Mouse (Mus musculus): Measurements from ENCODE around the gene Prr29. TPM values are rescaled to one million over a fixed set of nuclear protein-coding genes. Genes with fewer than 3 reads are reported as not detected.
"Not testable (repeated sequence)": the region's sequence is repeated elsewhere in the genome, so short reads cannot be mapped to it uniquely, and the experiment has no call there.

Gene Prr29
- not detected for total RNA-seq (2021)

- DNase-seq (ENCODE audit: low spot score in 2 of 2): no peak
- intact Hi-C loops (cut with DNase I): loop anchor here (5.0 kb wide), 1 partner anchor 33 kb away; no protein-coding TSS in a partner anchor
Observed at GRCm38 (mm10) chr11:106365366-106365765, at the start of gene Prr29. TSS of gene Prr29 (plus strand) at chr11:106365472.

- DNase-seq (ENCODE audit: low spot score in 2 of 2): no peak
- intact Hi-C loops (cut with DNase I): no loop called here
Observed at GRCm38 (mm10) chr11:106316416-106316815, 48.9 kb upstream of the Prr29 start.

GRCm38 (mm10) chr11:106317801-106318200, 47.5 kb upstream of the Prr29 start:
- intact Hi-C loops (cut with DNase I): no loop called here
- DNase-seq (ENCODE audit: low spot score in 2 of 2): no peak

DNA sequence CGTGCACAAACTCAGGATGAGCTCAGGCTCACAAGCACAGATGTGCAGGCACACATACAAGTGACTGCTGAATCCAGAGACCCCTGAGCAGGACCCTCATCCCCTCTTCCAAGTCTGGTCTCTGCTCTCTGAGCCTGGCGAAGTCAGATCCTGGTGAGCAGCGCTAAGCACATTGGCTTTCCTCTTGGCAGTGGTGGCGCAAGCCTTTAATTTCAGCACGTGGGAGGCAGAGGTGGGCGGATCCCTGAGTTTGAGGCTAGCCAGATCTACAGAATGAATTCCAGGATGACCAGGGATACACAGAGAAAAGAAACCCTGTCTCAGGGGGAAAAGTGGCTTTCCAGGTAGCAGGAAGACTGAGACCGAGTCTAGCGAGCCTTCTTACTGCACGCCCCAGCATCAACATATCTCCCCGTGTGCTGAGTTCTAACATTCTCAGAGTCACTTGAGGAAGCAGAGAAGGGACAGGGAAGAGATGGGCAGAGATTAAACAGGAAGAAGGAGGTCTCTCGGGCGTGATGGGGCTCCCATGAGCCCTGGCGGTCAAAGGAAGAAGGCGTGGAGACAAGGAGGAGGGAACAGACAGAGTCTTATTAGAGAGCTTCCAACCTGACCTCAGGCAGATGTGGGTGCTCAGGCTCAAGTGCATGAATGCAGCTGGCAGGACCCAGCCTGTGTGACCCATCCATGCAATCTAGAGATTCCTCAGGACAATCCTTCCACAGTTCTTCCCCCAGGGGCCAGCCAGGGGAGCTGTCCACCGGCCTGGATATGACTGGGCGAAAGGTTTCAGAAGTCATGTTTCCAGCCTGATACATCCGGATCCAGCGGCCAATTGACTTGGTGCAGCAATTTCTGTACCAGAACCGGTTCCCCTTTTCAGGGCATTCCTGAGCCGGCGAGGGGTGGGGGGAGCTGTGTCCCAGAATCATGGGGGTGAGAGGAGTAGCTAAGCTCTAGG, 46.6 kb upstream of the Prr29 start:
- intact Hi-C loops (cut with DNase I): no loop called here
- DNase-seq (ENCODE audit: low spot score in 2 of 2): peak in 1 of 2 experiments; percentile 23

DNA sequence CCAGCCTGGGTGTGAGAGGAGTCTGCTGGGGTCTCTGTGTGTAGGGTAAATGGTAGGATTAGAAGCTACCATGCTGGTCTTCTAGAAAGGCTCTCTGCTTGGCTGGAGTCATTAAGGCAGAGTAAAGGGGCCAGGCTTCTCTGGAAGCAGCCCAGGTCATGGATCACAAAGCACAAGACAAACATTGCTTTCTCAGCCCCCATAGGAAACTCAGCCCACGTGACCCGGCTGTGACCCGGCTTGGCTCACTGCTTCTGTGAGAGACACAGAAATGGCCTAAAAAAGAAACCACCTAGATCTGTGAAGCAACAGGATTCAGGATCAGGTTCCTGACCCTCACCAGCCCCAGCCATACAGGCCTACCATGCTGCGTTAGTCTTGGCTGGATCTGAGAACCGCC, 40.4 kb upstream of the Prr29 start:
- intact Hi-C loops (cut with DNase I): loop anchor here (5.0 kb wide), 1 partner anchor 57 kb away; no protein-coding TSS in a partner anchor
- DNase-seq (ENCODE audit: low spot score in 2 of 2): no peak

DNA sequence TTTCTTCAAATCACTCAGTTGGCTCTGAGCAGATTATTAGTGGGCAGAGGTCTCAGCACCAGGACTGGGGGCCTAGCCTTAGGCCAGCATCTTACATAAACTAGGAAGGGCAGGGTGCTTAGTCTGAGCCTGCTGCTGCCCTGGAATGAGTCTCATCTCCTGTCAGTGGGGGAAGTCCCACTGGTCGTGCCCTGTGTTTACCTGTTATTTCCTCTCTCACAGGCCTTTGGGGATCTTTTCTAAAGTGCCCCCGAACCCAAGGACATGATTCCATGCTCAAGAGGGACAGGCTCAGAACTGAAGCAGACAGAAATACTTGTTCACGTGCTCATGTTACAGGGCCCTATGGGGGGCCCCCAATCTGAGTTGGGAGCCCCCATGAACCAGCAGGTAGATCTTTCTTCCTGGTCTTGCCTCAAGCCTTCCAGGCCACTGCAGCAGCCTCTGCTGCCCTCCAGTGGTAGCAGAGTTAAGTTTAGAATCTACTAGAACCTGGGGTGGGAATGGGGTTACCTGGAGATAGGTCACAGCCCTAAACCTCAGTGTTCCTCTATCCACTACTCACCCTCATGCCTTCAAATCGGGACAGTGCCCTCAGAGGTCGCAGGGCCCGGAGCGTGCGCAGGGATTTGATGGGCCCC, 39.6 kb upstream of the Prr29 start:
- DNase-seq (ENCODE audit: low spot score in 2 of 2): peak; percentile 29 to 47
- intact Hi-C loops (cut with DNase I): loop anchor here (5.0 kb wide), 1 partner anchor 57 kb away; no protein-coding TSS in a partner anchor

DNA sequence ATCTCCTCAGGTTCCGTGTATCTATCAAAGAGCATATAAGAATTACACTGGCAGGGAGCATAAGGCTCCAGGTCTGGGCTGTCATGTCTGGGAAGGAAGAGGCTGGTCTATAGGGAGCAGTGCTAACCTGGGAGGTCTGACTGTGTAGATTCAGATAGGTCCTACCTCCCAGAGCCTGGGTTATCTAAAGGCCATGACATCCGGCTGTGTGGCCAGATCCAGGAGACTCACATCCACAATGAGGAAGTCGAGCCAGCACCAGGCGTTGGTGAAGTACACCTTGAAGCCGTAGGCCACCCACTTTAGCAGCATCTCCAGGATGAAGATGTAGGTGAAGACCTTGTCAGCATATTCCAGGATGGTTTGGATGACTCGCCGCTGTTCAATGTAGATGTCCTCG, 38.8 kb upstream of the Prr29 start:
- DNase-seq (ENCODE audit: low spot score in 2 of 2): no peak
- intact Hi-C loops (cut with DNase I): loop anchor here (5.0 kb wide), 1 partner anchor 56 kb away; no protein-coding TSS in a partner anchor

- DNase-seq (ENCODE audit: low spot score in 2 of 2): no peak
- intact Hi-C loops (cut with DNase I): loop anchor here (5.0 kb wide), 1 partner anchor 54 kb away; no protein-coding TSS in a partner anchor
Observed at GRCm38 (mm10) chr11:106328521-106328920, 36.8 kb upstream of the Prr29 start.

GRCm38 (mm10) chr11:106329128-106329527, 36.1 kb upstream of the Prr29 start:
- intact Hi-C loops (cut with DNase I): loop anchor here (5.0 kb wide), 1 partner anchor 53 kb away; no protein-coding TSS in a partner anchor

DNA sequence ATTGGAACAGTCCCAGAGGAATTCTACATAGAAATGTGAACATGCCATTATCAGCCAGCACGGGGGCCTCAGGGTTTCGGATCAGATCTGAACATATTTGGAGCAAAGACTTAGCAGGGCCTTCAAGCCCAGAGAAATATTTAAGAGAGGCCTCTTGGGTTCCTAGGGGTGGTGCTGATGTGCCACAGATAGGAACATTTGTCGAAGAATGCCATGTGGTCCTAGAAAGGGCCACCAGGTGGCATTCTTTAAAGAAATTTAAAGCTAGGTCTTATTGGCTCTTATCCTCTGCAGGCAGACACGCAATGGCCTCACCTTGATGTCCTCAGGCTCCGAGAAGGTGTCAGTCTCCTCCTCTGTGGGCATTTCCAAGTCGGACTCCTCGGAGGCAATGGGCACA, 35.6 kb upstream of the Prr29 start:
- intact Hi-C loops (cut with DNase I): loop anchor here (5.0 kb wide), 2 partner anchors 38 to 53 kb away; partner anchors contain the start of gene Prr29
- peak in 1 of 2 experiments; percentile 11 for DNase-seq (ENCODE audit: low spot score in 2 of 2)

More at GRCm38 (mm10) chr11:106329128-106329527, 36.1 kb upstream of the Prr29 start:
- DNase-seq (ENCODE audit: low spot score in 2 of 2): no peak

DNA sequence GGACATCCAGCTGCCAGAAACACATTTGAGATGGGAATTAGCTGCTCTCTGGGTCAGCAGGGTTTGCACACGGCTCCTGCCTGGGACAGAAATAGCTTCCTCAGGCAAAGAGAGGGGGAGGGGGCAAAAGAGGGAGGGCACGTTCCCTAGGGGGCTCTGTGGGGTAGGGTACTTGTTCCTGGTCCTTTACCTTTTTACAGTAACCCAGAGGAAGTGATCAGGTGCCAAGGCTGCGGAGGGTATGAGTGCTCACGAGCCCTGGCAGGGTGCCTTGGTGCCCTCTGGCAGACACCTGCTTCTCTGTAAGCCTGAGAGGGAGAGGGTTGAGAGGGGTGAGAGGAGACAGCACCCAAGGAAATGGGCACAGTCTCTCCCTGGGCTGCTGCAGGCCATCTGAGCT, 32.8 kb upstream of the Prr29 start:
- intact Hi-C loops (cut with DNase I): loop anchor here (5.0 kb wide), 1 partner anchor 35 kb away; the partner anchor contains the start of gene Prr29
- no peak for DNase-seq (ENCODE audit: low spot score in 2 of 2)

DNA sequence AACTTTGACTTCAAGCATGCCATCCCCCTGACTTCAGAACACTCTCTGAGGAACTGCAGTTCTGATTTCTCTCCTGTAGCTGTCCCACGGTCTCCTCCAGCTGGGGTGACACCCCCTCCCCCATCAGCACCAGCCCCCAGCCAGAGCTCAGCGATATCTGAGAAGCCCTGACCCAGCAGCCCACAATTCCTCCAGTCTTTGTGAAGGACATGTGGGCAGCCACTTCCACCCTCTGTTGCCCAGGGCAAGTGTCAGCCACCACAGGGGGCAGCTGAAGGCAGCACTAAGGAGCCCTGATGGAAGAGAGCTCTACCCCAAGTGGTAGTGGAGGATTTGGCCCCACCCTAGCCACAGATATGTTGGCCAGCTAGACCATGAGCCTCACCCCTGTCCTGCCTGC, 31.2 kb upstream of the Prr29 start:
- intact Hi-C loops (cut with DNase I): loop anchor here (5.0 kb wide), 1 partner anchor 33 kb away; the partner anchor contains the start of gene Prr29
- no peak for DNase-seq (ENCODE audit: low spot score in 2 of 2)

GRCm38 (mm10) chr11:106338029-106338428, 27.2 kb upstream of the Prr29 start:
- no peak for DNase-seq (ENCODE audit: low spot score in 2 of 2)
- intact Hi-C loops (cut with DNase I): no loop called here

DNA sequence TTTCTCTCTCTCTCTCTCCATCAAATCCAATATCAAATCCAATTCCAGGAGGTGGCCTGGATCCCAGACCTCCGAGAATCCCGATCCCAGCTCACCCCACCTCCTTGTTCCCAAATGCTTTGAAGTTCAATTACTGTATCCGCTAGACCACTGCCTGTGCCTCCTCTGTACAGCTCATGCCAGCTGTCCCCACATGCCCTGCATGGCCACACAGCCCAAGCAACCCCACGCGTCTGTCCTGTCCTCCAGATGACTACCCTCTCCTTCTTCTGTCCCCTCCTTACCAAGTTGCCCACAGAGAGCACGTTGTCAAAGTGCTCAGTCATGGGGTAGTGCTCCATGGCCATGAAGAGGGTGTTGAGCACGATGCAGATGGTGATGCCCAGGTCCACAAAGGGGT, 26.4 kb upstream of the Prr29 start:
- intact Hi-C loops (cut with DNase I): no loop called here
- no peak for DNase-seq (ENCODE audit: low spot score in 2 of 2)

GRCm38 (mm10) chr11:106339323-106339722, 25.9 kb upstream of the Prr29 start:
- DNase-seq (ENCODE audit: low spot score in 2 of 2); intact Hi-C loops (cut with DNase I): not testable (repeated sequence)

DNA sequence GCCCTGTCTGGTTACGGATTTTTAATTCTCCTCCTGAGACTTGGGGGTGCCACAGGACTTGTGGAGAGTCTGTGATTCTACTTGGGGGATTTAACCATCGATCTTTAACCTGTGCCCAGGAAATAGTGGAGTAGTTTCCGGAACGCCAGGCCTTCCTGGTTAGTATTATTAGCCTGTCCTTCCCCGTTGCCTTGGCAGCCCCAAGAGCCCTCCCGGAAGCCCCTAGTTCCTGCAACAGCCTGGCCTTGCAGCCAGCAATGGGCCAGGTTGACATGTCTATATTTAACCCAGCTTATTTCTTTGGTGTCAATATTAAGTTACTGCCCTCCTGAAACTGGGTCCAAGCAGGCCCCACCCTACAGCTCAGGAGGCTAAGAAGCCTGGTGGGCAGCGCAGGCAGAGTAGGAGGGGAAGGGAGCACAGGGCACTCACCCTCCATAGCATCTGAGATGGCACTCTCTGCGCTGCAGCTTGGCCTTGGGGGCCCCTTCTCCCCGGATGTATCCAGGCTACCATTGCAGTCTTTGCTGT, 24.2 kb upstream of the Prr29 start:
- intact Hi-C loops (cut with DNase I): no loop called here
- no peak for DNase-seq (ENCODE audit: low spot score in 2 of 2)

DNA sequence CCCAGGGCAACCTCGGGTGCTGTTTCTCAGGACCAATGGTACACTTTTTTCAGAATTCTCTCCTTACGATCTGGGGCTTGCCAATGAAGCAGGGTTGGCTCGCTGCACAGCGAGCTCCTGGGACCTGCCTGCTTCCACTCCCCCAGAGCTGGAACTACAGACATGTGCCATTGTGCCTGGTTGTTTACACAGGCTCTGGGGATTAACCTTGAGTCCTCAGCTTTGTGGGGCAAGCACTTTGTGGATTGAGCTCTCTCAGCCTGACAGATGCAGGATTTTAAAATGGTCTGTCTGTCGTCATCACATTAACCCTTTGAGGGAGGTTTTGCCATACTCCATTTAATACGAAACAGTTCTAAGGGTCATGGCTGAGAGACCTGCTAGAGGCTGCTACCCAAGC, 20.4 kb upstream of the Prr29 start:
- intact Hi-C loops (cut with DNase I): no loop called here

GRCm38 (mm10) chr11:106349772-106350171, 15.5 kb upstream of the Prr29 start:
- DNase-seq (ENCODE audit: low spot score in 2 of 2): no peak
- intact Hi-C loops (cut with DNase I): no loop called here

More for the DNA sequence above, 20.4 kb upstream of the Prr29 start:
- no peak for DNase-seq (ENCODE audit: low spot score in 2 of 2)

DNA sequence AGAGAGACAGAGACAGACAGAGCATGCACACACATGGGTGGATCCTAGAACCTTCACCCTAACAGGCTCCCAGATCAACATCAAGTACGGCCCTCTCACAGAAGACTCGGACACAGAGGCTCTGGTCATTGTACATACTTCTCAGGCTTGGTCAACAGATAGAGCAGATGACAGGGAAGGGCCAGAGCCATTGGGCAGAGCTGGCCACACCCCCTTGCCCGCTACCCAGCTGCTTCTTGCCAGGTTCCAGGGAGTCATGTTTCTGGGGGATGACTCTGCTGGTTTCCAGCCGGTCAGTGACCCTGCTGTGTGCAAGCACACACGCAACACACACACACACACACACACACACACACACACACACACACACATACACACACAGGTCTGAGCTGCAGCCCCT, 14.4 kb upstream of the Prr29 start:
- no peak for DNase-seq (ENCODE audit: low spot score in 2 of 2)
- intact Hi-C loops (cut with DNase I): no loop called here

- intact Hi-C loops (cut with DNase I): no loop called here
Observed at GRCm38 (mm10) chr11:106351253-106351652, 14.0 kb upstream of the Prr29 start.

More at GRCm38 (mm10) chr11:106351253-106351652, 14.0 kb upstream of the Prr29 start:
- DNase-seq (ENCODE audit: low spot score in 2 of 2): no peak
